ENCODE assay signal across 8 mouse cellular contexts in the genomic region with DNA sequence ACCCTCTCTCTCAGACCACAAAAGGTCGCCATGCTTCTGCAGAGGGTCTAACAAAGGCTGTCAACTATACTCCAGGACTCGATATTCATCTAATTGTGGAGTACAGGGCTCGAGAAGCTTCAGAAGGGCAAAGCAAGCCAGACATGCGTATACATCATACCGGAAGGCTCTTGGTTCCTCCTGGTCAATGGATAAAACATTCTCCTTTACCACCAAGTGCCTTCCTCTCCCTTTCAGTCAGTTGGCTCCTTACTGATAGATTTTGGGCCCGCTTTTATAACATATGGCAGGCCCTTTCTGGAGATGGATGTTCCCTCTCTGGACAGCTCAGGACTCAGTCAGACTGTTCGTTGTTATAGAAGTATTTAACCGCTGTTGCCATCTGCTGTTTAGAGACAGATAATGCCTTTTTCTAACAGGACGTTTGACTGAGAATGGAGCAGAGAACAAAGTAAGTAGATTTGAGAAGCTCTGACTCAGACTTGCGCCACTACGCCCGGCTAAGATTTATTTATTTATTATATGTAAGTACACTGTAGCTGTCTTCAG. TPM values are rescaled to one million over a fixed set of nuclear protein-coding genes. Genes with fewer than 3 reads are reported as not detected.
A peak's percentile ranks its signal among the peaks of the same experiment; 100 is the strongest.
DNase-seq lines count a peak whose midpoint lies in the region; ATAC-seq and TF ChIP-seq lines count a peak whose summit lies in the region.
"Not testable (repeated sequence)": the region's sequence is repeated elsewhere in the genome, so short reads cannot be mapped to it uniquely, and the experiment has no call there.

A gene (minus strand): TSS at position 308 of the 549 bp plus-strand sequence.

- not testable (repeated sequence) for H3K27me3 ChIP-seq in hindbrain, embryonic 10.5 days (ENCODE audit: insufficient read depth, poor library complexity, severe bottlenecking); liver, embryonic 16.5 days (ENCODE audit: control insufficient read depth, insufficient read depth, low read depth, low read length); neural tube, embryonic 11.5 days (ENCODE audit: control insufficient read depth, insufficient read depth, low read length)

- H3K4me3 ChIP-seq in hindbrain, embryonic 10.5 days, result peak within 1 kb of the TSS; percentile 44
- peak within 1 kb of the TSS; percentile 56 for H3K4me3 ChIP-seq in layer of hippocampus, adult 2 months
- peak within 1 kb of the TSS; percentile 43 for H3K4me3 ChIP-seq in liver, embryonic 16.5 days (ENCODE audit: low read depth, low read length)
- 0 out of 2 replicates have a peak within 1 kb of the TSS, but pooled peaks have one; percentile 13 for H3K4me3 ChIP-seq in neural tube, embryonic 11.5 days (ENCODE audit: low read depth, low read length)

- TF ChIP-seq CTCF in layer of hippocampus, adult 2 months (conservative IDR thresholded peaks at IDR 0.05), result peak; percentile 65

- H3K4me1 ChIP-seq in hindbrain, embryonic 10.5 days (replicated peaks); liver, embryonic 16.5 days (ENCODE audit: control insufficient read depth, low read depth, low read length); neural tube, embryonic 11.5 days (ENCODE audit: control insufficient read depth, insufficient read depth, low read length): not testable (repeated sequence)

- DNase-seq in R1 (ENCODE audit: low read depth, low spot score), result peak; percentile 44
- DNase-seq in cerebellum, postnatal 14 days, result peak; percentile 44 to 66
- DNase-seq in frontal cortex, postnatal 25 days (ENCODE audit: low spot score in 2 of 2), result peak; percentile 28 to 40
- peak; percentile 5 for DNase-seq in hindbrain, embryonic 10.5 days (ENCODE audit: low spot score)
- DNase-seq in layer of hippocampus, adult 2 months (ENCODE audit: low spot score in 2 of 2), result peak; percentile 39 to 56
- DNase-seq in neural tube, embryonic 11.5 days (ENCODE audit: low spot score), result peak; percentile 11
- peak; percentile 27 for DNase-seq in thymus, postnatal 4 days

- H3K9ac ChIP-seq in liver, embryonic 16.5 days (ENCODE audit: low read depth, low read length), result peak within 1 kb of the TSS; percentile 20
- H3K9ac ChIP-seq in neural tube, embryonic 11.5 days (ENCODE audit: low read length), result not testable (repeated sequence)

- H3K4me2 ChIP-seq in liver, embryonic 16.5 days (ENCODE audit: low read depth, low read length), result peak within 1 kb of the TSS; percentile 57
- peak within 1 kb of the TSS; percentile 31; the same call in 1 of the 2 replicates for H3K4me2 ChIP-seq in neural tube, embryonic 11.5 days (ENCODE audit: low read depth)

- H3K36me3 ChIP-seq in hindbrain, embryonic 10.5 days; liver, embryonic 16.5 days (ENCODE audit: control insufficient read depth, insufficient read depth); neural tube, embryonic 11.5 days (ENCODE audit: control insufficient read depth, insufficient read depth, low read length): not testable (repeated sequence)

- H3K27ac ChIP-seq in hindbrain, embryonic 10.5 days, result peak within 1 kb of the TSS; percentile 83
- peak within 1 kb of the TSS; percentile 92 for H3K27ac ChIP-seq in layer of hippocampus, adult 2 months
- peak within 1 kb of the TSS; percentile 48; the same call in 1 of the 2 replicates for H3K27ac ChIP-seq in liver, embryonic 16.5 days (ENCODE audit: low read length)
- H3K27ac ChIP-seq in neural tube, embryonic 11.5 days (ENCODE audit: low read depth, low read length), result peak within 1 kb of the TSS; percentile 62; the same call in 1 of the 2 replicates

- peak; percentile 19; the same call in 1 of the 2 replicates for ATAC-seq in liver, embryonic 16.5 days (ENCODE audit: low read depth)
- ATAC-seq in neural tube, embryonic 11.5 days (ENCODE audit: insufficient read depth, low FRiP score, low TSS enrichment), result peak; percentile 51

- H3K9me3 ChIP-seq in hindbrain, embryonic 10.5 days; liver, embryonic 16.5 days (replicated peaks; ENCODE audit: control insufficient read depth, low read length); neural tube, embryonic 11.5 days (ENCODE audit: control insufficient read depth, low read length): not testable (repeated sequence)

- 38% methylated on average over 11 of the region's 12 CpGs for WGBS in hindbrain, embryonic 10.5 days
- WGBS in liver, embryonic 16.5 days (ENCODE audit: insufficient replicate concordance), result 18% methylated on average over 11 of the region's 12 CpGs
- WGBS in neural tube, embryonic 11.5 days, result 39% methylated on average over 10 of the region's 12 CpGs

RNA-seq across cellular contexts. Expression of the gene that starts here (rescaled TPM):
- 29.4 and 30.5 TPM in 2 replicates for polyA plus RNA-seq in hindbrain, embryonic 10.5 days (2016; fragmentation: Nextera tagmentation; extraction: Ambion mirVana)
- 10 to 100 TPM; 31.7 to 39.1 TPM for total RNA-seq in layer of hippocampus, adult 2 months (2021)
- 28.8 and 29.0 TPM in 2 replicates for polyA plus RNA-seq in liver, embryonic 16.5 days (2015; fragmentation: Nextera tagmentation; extraction: Ambion mirVana)
- polyA plus RNA-seq in neural tube, embryonic 11.5 days (2014; fragmentation: Nextera tagmentation; extraction: Ambion mirVana), result 24.9 and 26.4 TPM in 2 replicates

Comparison
In these comparisons a context has a peak if more than half of its experiments do, and no peak if none do; other contexts are left out.
1. Peak in every context shown above with its lines: DNase-seq, ATAC-seq, H3K4me3 ChIP-seq and H3K27ac ChIP-seq.
2. DNase-seq: peak in every context shown above with its lines; median percentile 55 in cerebellum, postnatal 14 days; 48 in layer of hippocampus, adult 2 months; 44 in R1; 34 in frontal cortex, postnatal 25 days; 27 in thymus, postnatal 4 days; 11 in neural tube, embryonic 11.5 days; 5 in hindbrain, embryonic 10.5 days.